20 mouse cellular contexts compared by ENCODE assay signal in the genomic region with DNA sequence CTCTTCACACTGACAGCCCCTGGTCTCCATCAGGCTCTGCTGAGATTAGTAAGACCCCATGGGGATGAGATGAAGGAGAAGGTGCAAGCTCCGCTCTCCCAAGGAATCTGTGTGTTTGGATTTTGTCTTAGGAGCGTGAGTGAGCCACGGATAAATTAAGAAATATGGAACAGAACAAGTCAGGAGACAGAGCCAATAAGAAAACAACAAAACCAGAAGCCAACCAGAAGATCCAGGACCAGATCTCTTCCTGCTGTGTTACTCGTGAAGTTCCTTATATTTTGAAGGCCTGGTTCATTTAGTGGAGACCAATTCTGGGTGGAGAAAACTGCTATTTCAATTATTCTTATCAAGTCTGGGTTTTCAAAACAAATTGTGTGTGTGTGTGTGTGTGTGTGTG. TPM values are rescaled to one million over a fixed set of nuclear protein-coding genes. Genes with fewer than 3 reads are reported as not detected.
DNase-seq lines count a peak whose midpoint lies in the region; ATAC-seq lines count a peak whose summit lies in the region.
"Had no signal": no experiment of that assay in that cellular context is flagged by ENCODE, and none has a peak within 500 bp of the region (broad histone marks: within the 10 kb centered on the region; RNA-seq: fewer than 3 reads in every experiment).

No protein-coding gene starts in this region.

- no peaks in the 10 kb centered on the region for H3K9me3 ChIP-seq in heart, embryonic 11.5 days (replicated peaks; ENCODE audit: control insufficient read depth, low read length)
- no peaks in the 10 kb centered on the region; the same call in 1 of the 2 replicates for H3K9me3 ChIP-seq in midbrain, embryonic 11.5 days (ENCODE audit: control insufficient read depth, low read length)
- H3K9me3 ChIP-seq in midbrain, embryonic 15.5 days: no peaks in the 10 kb centered on the region
- H3K9me3 ChIP-seq: heart, embryonic 13.5 days; hindbrain, embryonic 12.5 days; intestine, embryonic 15.5 days had no signal

- 16% methylated on average over 4 of the region's 4 CpGs for WGBS in heart, embryonic 11.5 days (ENCODE audit: insufficient replicate concordance)
- WGBS in midbrain, embryonic 11.5 days: 2% methylated on average over 4 of the region's 4 CpGs
- 2% methylated on average over 4 of the region's 4 CpGs for WGBS in midbrain, embryonic 15.5 days

- no peak overlapping the region for H3K4me2 ChIP-seq in heart, embryonic 11.5 days
- no peak overlapping the region for H3K4me2 ChIP-seq in midbrain, embryonic 11.5 days
- no peak overlapping the region for H3K4me2 ChIP-seq in midbrain, embryonic 15.5 days
- H3K4me2 ChIP-seq: heart, embryonic 13.5 days; hindbrain, embryonic 12.5 days had no signal

- no peak overlapping the region for H3K27ac ChIP-seq in heart, embryonic 11.5 days (ENCODE audit: low read depth, low read length)
- H3K27ac ChIP-seq in midbrain, embryonic 11.5 days (ENCODE audit: low read depth, low read length): no peak overlapping the region
- no peak overlapping the region for H3K27ac ChIP-seq in midbrain, embryonic 15.5 days
- H3K27ac ChIP-seq: heart, embryonic 13.5 days; hindbrain, embryonic 12.5 days; intestine, embryonic 15.5 days had no signal

- DNase-seq in heart, adult 11 months: peak; percentile 40
- peak; percentile 87 for DNase-seq in midbrain, embryonic 11.5 days (ENCODE audit: low spot score, missing footprints)
- peak; percentile 47 for DNase-seq in embryo, embryonic 10.5 days (ENCODE audit: low spot score)
- peak; percentile 26 for DNase-seq in retina, embryonic 14.5 days (ENCODE audit: low spot score)
- no peak for DNase-seq in testis, postnatal 14 days (ENCODE audit: low spot score)
- no peak for DNase-seq in spleen, postnatal 36 days (ENCODE audit: low spot score in 2 of 2)
- DNase-seq: adrenal gland, adult 2 months; adrenal gland, postnatal 25 days; cerebellum, adult 11-12 months; cerebellum, adult 9-10 months; cerebellum, postnatal 25 days; gastrocnemius, postnatal 14 days; heart, postnatal 36 days had no signal

- no peak overlapping the region for H3K9ac ChIP-seq in heart, embryonic 11.5 days (ENCODE audit: low read depth, low read length)
- H3K9ac ChIP-seq in midbrain, embryonic 11.5 days (ENCODE audit: low read length): no peak overlapping the region
- no peak overlapping the region for H3K9ac ChIP-seq in midbrain, embryonic 15.5 days
- H3K9ac ChIP-seq: heart, embryonic 13.5 days; hindbrain, embryonic 12.5 days; intestine, embryonic 15.5 days had no signal

- H3K36me3 ChIP-seq in heart, embryonic 11.5 days (ENCODE audit: control insufficient read depth, insufficient read depth, low read length): no peaks in the 10 kb centered on the region
- no peaks in the 10 kb centered on the region for H3K36me3 ChIP-seq in midbrain, embryonic 11.5 days (ENCODE audit: control insufficient read depth, insufficient read depth, low read length)
- H3K36me3 ChIP-seq in midbrain, embryonic 15.5 days (replicated peaks): no peaks in the 10 kb centered on the region
- H3K36me3 ChIP-seq: heart, embryonic 13.5 days; hindbrain, embryonic 12.5 days; intestine, embryonic 15.5 days had no signal

- ATAC-seq in heart, embryonic 11.5 days (replicated peaks; ENCODE audit: insufficient number of reproducible peaks, low FRiP score, low TSS enrichment): no peak
- no peak for ATAC-seq in midbrain, embryonic 11.5 days (ENCODE audit: low FRiP score)
- no peak for ATAC-seq in midbrain, embryonic 15.5 days (replicated peaks)
- ATAC-seq: forebrain, embryonic 14.5 days; hindbrain, embryonic 16.5 days; intestine, embryonic 15.5 days had no signal

- H3K4me3 ChIP-seq in heart, embryonic 11.5 days (ENCODE audit: low read depth, low read length): no peak overlapping the region
- H3K4me3 ChIP-seq in midbrain, embryonic 11.5 days (ENCODE audit: low read depth, low read length): no peak overlapping the region
- no peak overlapping the region for H3K4me3 ChIP-seq in midbrain, embryonic 15.5 days
- H3K4me3 ChIP-seq: heart, embryonic 13.5 days; hindbrain, embryonic 12.5 days; intestine, embryonic 15.5 days had no signal

- no peaks in the 10 kb centered on the region for H3K4me1 ChIP-seq in heart, embryonic 11.5 days (ENCODE audit: control insufficient read depth, insufficient read depth, low read length)
- H3K4me1 ChIP-seq in midbrain, embryonic 11.5 days (ENCODE audit: control insufficient read depth, insufficient read depth, low read length): no peaks in the 10 kb centered on the region
- no peaks in the 10 kb centered on the region for H3K4me1 ChIP-seq in midbrain, embryonic 15.5 days

- H3K27me3 ChIP-seq in heart, embryonic 11.5 days (ENCODE audit: control insufficient read depth, insufficient read depth, low read length): peaks cover 83% of the 10 kb centered on the region
- H3K27me3 ChIP-seq in midbrain, embryonic 11.5 days (ENCODE audit: control insufficient read depth, insufficient read depth, low read length): peaks cover 91% of the 10 kb centered on the region
- H3K27me3 ChIP-seq in midbrain, embryonic 15.5 days (replicated peaks): peaks cover 95% of the 10 kb centered on the region

RNA-seq across cellular contexts. Expression of gene Hoxa1, which starts 6.5 kb away (rescaled TPM):
- 1.2 TPM in 2 replicates for polyA plus RNA-seq in heart, embryonic 11.5 days (2014; fragmentation: Nextera tagmentation; extraction: Ambion mirVana)
- polyA plus RNA-seq in midbrain, embryonic 11.5 days (2014; fragmentation: Nextera tagmentation; extraction: Ambion mirVana): 0.53 and 0.63 TPM in 2 replicates
- polyA plus RNA-seq in midbrain, embryonic 15.5 days (2015; fragmentation: Nextera tagmentation; extraction: Ambion mirVana): 0.14 TPM in 1 of 2 replicates, not detected in the other
- polyA plus RNA-seq: forebrain, embryonic 14.5 days had no signal

RNA-seq across cellular contexts. Expression of gene Hoxa2, which starts 13.1 kb away (rescaled TPM):
- polyA plus RNA-seq in heart, embryonic 11.5 days (2014; fragmentation: Nextera tagmentation; extraction: Ambion mirVana): 3.5 and 3.6 TPM in 2 replicates
- 0.14 and 0.26 TPM in 2 replicates for polyA plus RNA-seq in midbrain, embryonic 11.5 days (2014; fragmentation: Nextera tagmentation; extraction: Ambion mirVana)
- polyA plus RNA-seq in midbrain, embryonic 15.5 days (2015; fragmentation: Nextera tagmentation; extraction: Ambion mirVana): 0.19 and 0.25 TPM in 2 replicates
- polyA plus RNA-seq: forebrain, embryonic 14.5 days had no signal

RNA-seq across cellular contexts. Expression of gene 5730596B20Rik, which starts 25.7 kb away (rescaled TPM):
- polyA plus RNA-seq in heart, embryonic 11.5 days (2014; fragmentation: Nextera tagmentation; extraction: Ambion mirVana): 0.45 and 0.57 TPM in 2 replicates
- polyA plus RNA-seq in midbrain, embryonic 11.5 days (2014; fragmentation: Nextera tagmentation; extraction: Ambion mirVana): not detected in 2 replicates
- polyA plus RNA-seq in midbrain, embryonic 15.5 days (2015; fragmentation: Nextera tagmentation; extraction: Ambion mirVana): not detected in 2 replicates
- polyA plus RNA-seq: forebrain, embryonic 14.5 days had no signal

RNA-seq across cellular contexts. Expression of gene Hoxa4, which starts 40.0 kb away (rescaled TPM):
- polyA plus RNA-seq in heart, embryonic 11.5 days (2014; fragmentation: Nextera tagmentation; extraction: Ambion mirVana): 0.68 and 1.4 TPM in 2 replicates
- not detected in 2 replicates for polyA plus RNA-seq in midbrain, embryonic 11.5 days (2014; fragmentation: Nextera tagmentation; extraction: Ambion mirVana)
- polyA plus RNA-seq in midbrain, embryonic 15.5 days (2015; fragmentation: Nextera tagmentation; extraction: Ambion mirVana): not detected in 2 replicates
- polyA plus RNA-seq: forebrain, embryonic 14.5 days had no signal

RNA-seq across cellular contexts. Expression of gene Hoxa5, which starts 52.8 kb away (rescaled TPM):
- 2.4 and 2.6 TPM in 2 replicates for polyA plus RNA-seq in heart, embryonic 11.5 days (2014; fragmentation: Nextera tagmentation; extraction: Ambion mirVana)
- polyA plus RNA-seq in midbrain, embryonic 11.5 days (2014; fragmentation: Nextera tagmentation; extraction: Ambion mirVana): not detected in 2 replicates
- 0.64 TPM in 1 of 2 replicates, not detected in the other for polyA plus RNA-seq in midbrain, embryonic 15.5 days (2015; fragmentation: Nextera tagmentation; extraction: Ambion mirVana)
- polyA plus RNA-seq: forebrain, embryonic 14.5 days had no signal

Comparison
In these comparisons a context has a peak if more than half of its experiments do, and no peak if none do; other contexts are left out.
1. DNase-seq: peak in heart, adult 11 months (single experiment), midbrain, embryonic 11.5 days (single experiment), embryo, embryonic 10.5 days (single experiment) and retina, embryonic 14.5 days (single experiment); none in testis, postnatal 14 days (single experiment) and spleen, postnatal 36 days (0 of 2).